Mouse (Mus musculus) kidney, postnatal 14 days (tissue): Measurements from ENCODE around the gene Carns1.

Experiments
- DNase-seq: peaks from one replicate; pipeline ENCODE4 v3.0.0; 2022; ENCODE audit warnings: mixed read lengths

Gene Carns1

GRCm38 (mm10) chr19:4201291-4201909 lies 26.1 kb upstream of the Carns1 start, which contains the start of gene Rad9a:
Gene Rad9a, minus strand, starts transcription at chr19:4201662.
- peak; percentile 97 for DNase-seq

GRCm38 (mm10) chr19:4197180-4197579 lies 21.9 kb upstream of the Carns1 start:
- DNase-seq: no peak

GRCm38 (mm10) chr19:4196548-4196947 lies 21.3 kb upstream of the Carns1 start:
- DNase-seq: no peak

GRCm38 (mm10) chr19:4196048-4196447 lies 20.8 kb upstream of the Carns1 start:
- DNase-seq: no peak

- no peak for DNase-seq
These were observed 19.7 kb upstream of the Carns1 start for GRCm38 (mm10) chr19:4194776-4195650.

GRCm38 (mm10) chr19:4194021-4194724 lies 18.9 kb upstream of the Carns1 start:
- DNase-seq: no peak

- no peak for DNase-seq
These were observed 17.9 kb upstream of the Carns1 start for GRCm38 (mm10) chr19:4193129-4193528.

GRCm38 (mm10) chr19:4192251-4192985 lies 17.1 kb upstream of the Carns1 start:
- no peak for DNase-seq

GRCm38 (mm10) chr19:4191528-4192250 lies 16.4 kb upstream of the Carns1 start, which contains the start of gene Ppp1ca:
Gene Ppp1ca, plus strand, starts transcription at chr19:4192065.
- peak; percentile 97 for DNase-seq

- peak; percentile 40 for DNase-seq
These were observed 15.6 kb upstream of the Carns1 start, which contains the start of gene Tbc1d10c for GRCm38 (mm10) chr19:4190831-4191334. Gene Tbc1d10c, minus strand, starts transcription at chr19:4191284.

GRCm38 (mm10) chr19:4189051-4189620 lies 13.9 kb upstream of the Carns1 start:
- DNase-seq: no peak

- DNase-seq: no peak
These were observed 12.0 kb upstream of the Carns1 start for GRCm38 (mm10) chr19:4187303-4187702.

GRCm38 (mm10) chr19:4184976-4185975 lies 10.0 kb upstream of the Carns1 start:
- DNase-seq: no peak

- no peak for DNase-seq
These were observed 8.4 kb upstream of the Carns1 start for GRCm38 (mm10) chr19:4183689-4184088.

GRCm38 (mm10) chr19:4181892-4182291 lies 6.6 kb upstream of the Carns1 start:
- peak; percentile 54 for DNase-seq

GRCm38 (mm10) chr19:4180411-4180810 lies 5.1 kb upstream of the Carns1 start:
- DNase-seq: no peak

GRCm38 (mm10) chr19:4172925-4173324 lies 2.4 kb downstream of the Carns1 start:
- DNase-seq: no peak

GRCm38 (mm10) chr19:4171393-4172290 lies 3.6 kb downstream of the Carns1 start:
- no peak for DNase-seq
